Mouse (Mus musculus) adipocyte (in vitro differentiated cells): ENCODE data around the gene Dip2a.
A peak's percentile ranks its signal among the peaks of the same experiment; 100 is the strongest.

ENCODE experiments used
- DNase-seq: peaks from one replicate; pipeline ENCODE4 v3.0.0-alpha.2; 2016; ENCODE audit warnings: low spot score

The Dip2a gene

DNA sequence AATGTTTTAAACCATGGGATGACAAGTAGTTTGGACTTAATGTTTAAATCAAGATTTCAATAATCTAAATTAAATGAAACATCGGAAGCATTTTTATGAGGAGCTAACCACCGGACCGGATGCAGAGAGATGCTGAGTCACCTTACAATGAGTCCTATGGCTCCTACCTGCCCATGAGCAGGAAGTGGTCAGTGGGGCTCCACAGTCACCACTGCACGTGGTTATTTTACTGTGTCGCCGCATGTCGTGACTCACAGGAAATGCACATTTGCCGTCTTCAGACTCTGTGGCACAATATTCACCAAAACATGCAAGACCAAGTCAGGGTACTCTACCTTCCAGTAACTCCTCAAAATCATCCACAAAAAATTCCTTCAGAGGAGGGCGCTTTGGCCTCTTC lies 38.4 kb downstream of the Dip2a start:
- DNase-seq, result no peak

DNA sequence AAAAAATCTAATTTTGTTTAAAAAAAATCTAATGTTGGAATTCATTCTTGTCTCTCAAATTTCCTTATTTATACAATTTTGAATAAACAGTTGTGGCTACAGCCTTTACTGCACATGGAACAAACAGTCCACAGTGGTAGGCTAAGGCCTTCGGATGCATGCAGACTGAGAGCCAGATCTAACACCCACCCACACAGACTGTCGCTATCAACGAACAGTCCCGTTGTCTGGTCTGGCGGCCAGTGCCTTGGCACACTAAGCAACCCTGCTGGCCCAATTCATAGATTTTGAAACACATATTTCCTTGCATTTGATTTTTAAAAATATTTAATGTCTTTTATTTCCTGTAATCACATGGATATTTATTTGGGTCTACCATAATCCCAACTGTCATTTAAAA lies 45.0 kb downstream of the Dip2a start:
- no peak for DNase-seq

DNA sequence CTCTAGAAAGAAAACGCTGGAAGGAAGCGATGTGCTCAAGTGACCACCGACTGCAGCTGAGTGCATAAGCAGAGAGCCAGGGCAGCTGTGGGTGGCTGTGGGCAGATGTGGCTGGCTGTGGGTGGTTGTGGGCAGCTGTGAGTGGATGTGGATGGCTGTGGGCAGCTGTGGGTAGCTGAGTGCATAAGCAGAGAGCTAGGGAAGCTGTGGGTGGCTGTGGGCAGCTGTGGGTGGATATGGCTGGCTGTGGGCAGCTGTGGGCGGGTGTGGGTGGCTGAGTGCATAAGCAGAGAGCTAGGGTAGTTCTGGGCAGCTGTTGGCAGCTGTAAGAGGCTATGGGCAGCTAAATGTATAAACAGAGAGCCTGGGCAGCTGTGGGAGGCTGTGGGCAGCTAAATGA lies 51.9 kb downstream of the Dip2a start:
- DNase-seq, result no peak

DNA sequence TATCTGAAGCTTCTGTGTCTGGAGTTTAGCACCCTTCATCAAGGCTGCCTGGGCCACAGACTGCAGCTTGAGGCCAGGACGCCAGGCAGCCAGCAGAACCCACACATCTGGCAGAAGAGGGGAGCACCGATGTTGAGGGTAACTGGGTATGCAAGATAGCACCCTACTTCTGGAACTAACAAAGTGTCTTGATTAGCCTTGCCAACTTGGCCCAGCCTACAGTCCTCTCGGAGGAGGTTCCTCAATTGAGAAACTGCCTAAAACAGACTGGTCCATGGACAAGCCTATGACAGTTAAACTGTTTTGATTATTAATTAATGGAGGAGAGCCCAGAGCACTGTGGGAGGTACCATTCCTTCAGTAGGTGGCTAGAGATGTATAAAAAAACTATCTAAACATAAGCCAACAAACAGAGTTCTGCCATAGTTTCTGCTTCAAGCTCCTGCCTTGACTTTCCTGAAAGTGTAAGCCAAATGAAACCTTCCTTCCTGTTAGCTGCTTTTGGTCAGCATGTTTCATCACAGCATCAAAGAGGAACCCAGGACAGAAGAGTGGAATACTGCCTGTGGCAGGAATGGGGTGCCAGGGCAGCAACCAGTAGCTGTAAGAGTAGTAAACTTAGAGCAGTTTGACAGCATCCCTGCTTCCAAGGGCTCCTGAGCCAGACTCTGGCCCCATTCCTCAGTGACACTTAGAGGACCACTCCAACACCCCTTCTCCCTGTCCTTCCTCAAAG lies 55.0 kb downstream of the Dip2a start:
- DNase-seq, result no peak

DNA sequence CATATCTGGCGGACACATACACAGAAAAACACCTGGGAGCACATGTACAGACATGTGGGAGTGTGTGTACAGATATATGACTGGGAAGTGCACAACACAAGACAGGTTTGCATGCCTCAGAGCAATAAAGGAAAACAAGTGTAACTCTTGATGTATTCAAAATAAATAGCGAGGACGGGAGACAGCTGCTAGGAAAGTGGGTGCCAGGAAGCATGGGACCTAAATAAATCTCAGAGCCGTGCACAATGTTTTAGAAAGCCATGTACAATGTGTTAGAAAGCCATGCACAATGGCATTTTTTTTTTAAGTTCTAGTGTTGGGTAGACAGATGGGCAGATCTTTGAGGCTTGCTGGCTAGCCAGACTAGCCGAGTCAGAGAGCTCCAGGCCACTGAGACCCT lies 56.0 kb downstream of the Dip2a start:
- no peak for DNase-seq

DNA sequence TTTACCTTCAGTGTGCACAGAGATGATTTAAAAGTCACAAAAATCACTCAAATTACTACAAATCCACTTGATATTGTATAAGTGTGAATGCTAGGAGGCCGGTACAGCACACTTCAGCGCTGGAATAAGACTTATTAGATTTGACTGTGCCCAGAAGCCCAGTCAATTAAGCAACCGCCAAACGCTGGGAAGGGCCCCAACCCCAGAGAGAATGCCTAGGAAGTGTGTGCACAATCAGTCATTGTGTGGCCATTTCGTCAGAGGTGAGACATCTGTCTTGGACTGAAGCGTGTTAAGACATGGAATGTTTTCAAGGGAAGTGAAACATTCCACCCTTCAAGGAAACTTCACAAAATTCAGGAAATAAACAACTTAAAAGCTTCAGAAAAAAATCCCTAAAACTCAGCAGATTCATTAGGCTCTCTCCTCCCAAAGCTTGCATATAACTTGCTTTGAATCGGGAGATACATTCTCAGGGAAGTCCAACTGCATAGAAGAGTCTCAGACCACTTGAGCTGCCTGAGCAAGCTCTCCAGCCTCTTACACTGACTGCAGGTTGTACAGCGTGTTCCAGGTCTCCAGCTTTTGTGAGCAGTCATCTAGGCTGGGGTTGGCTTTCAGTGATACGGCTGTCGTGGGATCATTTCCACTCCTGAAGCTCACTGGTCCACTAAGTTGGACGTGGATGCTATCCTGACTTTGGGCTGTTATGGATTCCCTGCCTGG lies 56.7 kb downstream of the Dip2a start:
- no peak for DNase-seq

DNA sequence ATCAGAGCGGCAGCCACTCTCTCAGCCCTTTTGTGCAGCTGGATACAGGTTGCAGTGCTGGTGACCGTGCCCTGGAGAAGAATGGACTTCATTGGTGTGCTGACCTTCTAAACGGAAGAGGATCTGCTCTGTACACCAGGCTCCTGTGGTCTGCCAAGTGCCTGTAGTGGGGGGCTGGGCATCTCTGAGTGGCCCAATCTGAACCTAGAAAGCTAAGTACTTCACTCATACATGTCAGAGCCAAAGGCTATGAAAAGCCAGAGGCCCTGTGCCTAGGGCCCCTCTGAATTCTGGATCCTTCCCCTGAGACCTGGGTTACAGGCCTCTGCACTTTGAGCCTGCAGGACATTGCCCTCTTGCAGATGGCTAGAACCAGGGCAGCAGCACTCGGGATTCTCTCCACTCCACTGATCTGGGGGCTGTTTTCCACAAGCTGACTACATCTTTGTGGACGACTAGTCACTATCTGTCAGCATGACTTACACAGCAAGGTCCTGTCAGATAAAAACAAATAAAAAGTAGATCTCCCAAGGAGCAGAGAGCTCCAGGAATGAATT lies 66.5 kb downstream of the Dip2a start:
- DNase-seq, result no peak

DNA sequence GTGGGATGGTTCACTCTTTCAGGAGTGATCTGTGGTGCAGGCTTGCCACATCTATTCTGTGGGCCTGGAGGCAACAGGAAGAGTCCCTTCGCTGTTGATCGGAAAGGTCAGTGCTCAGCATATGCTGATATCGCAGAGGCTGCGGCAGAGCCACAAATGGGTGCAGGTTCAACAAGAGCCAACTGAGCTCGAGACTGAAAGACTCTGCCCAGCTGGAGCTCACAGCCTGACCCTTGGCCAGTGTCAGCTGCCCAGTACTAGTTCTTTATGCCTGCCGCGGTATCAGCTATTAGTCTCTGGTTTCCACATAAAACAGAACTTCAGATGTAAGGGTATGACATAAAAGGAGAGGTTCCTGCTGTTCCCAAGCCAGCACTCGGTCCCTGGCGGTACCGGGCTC lies 69.8 kb downstream of the Dip2a start:
- DNase-seq, result no peak

DNA sequence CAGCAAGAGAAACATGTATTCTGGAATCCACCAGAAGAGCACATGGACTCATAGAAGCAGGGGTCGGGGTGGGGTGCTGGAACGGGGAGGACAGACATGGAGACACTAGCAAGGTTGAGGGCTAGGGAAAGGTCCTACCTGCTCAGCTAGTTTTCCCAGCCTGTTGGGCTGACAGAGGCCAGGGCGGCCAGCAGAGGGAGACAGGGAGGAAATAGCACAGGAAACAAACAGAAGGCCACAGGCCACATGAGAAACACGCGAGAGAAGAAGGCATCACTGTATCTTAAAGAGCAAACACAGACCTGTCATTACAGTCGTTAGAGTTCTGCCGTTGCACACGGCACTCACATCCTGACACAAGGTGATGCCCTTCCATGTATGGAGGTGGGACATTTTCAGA lies 73.9 kb downstream of the Dip2a start:
- DNase-seq, result peak; percentile 25

DNA sequence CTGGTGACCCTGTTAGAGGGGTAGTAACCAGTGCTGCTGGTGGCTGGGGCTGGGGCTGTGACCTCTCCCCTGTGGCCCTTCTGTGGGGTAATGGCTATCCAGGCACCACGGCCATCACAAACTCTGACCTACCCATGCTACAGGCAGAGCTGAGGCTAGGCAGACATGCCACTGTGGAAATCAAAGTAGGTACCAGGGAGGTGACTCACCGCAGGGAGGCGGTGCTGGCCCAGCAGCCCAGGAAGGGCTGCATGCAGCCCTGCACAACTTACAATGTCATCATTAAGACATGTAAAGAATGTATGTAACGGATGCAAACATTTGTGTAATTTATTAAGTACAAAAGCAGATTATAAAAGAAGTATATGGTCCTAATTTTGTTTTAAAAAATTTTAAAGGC lies 82.7 kb downstream of the Dip2a start:
- no peak for DNase-seq

DNA sequence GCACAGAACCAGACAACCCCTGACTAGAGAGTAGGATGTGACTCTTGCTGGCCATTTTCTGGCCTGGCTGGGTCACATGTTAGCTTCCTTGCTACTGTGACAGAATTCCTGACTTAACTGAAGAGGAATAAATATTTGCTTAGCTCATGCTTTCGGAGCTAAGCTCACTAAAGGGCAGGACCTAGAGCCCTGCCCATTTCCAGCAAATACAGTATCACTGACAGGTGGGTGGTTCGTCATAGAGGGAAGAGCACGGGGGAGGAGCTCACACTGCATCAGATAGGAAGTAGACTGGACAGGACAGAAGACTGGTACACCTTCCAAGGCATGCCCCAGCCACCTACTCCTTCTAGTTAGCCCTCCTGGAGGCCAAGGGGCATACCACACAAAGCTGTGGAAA lies 83.6 kb downstream of the Dip2a start:
- no peak for DNase-seq

DNA sequence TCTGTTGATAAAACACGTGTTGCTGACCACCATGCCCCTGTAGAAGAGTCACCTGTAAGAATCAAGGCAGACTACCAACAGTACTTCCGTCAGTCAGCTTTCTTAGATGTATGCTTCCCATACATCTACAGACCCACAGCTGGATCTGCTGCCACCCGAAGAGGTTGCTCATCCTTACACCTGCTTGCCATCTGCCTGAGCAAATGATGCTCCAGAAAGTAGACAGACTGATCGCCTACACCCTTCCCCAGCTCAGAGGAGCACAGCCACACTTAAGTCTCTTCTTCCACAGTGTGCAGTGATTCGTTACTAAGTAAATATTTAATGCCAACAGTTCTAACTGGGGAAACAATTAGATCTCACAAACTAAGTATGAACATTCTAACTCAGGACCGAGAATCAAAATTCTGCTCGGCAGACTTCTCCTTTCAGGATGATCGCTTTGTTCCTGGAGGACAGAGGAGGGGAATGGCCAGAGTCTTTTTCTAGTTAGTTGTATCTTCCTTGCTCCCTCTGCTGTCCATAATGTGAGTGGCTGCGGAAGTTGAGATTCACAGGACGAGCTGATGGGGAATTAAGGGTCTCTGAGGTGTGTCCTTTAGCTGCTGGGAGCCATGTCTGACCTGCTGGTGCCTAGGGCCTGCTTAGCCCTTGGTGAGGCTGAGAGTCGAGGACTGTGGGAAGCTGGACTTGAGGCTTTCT lies 84.6 kb downstream of the Dip2a start:
- no peak for DNase-seq

DNA sequence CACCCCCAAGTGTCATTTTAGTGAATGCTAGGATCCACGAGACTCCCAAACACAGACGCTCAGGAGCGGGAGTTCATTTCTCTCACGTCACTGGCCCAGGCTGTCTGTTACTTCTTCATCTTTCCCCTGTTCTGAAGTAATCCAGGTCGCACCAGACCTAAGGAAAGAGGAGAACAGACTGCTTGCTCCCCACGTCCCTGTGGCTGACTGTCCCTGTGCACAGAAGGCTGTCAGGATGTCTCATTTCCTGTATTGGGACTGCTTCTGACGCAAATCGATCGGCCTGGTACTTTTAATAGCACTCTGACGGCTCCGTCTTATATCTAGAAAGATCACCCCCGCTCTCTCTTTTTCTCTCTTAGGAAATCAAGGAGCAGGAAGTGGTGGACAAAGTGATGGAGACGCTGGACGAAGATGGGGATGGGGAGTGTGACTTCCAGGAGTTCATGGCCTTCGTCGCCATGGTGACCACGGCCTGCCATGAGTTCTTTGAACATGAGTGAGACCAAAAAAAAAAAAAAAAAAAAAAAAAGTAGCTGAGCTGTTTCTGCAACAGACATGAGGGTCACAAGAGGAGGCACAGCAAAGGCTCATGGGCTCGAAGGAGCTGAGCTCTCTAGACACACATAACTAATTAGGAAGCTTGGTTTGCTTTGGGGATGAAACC lies 85.4 kb downstream of the Dip2a start:
- DNase-seq, result no peak

DNA sequence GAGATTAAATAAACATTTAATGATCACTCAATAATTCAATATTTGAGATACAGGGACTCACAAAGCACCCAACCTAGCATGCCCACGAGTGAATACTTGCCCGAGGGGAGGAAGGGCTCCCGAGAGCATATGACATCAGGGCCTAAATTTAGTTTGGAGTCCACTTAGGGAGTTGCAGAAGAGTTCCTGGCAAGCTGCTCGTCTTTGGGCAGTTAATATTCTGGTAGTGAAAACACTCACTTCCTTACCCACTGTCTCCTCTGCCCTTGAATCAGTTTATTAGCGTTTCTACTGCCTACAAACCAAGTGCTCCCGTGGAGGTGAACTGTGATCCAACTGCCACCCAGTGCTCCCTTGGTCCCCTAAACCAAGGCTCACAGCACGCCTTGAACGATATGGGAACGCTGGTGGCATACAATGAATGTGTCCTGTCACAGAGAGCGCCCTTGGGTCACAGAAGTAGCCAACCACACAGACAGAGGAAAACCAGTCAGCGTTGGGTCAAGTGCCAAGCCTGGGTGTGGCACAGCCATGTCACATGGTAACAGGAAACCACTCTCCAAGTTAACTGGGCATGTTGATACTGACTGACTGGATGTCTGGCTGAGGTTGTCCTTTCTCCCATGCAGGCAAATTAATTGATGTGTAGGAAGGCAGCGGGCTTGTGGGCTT lies 87.2 kb downstream of the Dip2a start:
- DNase-seq, result peak; percentile 72

DNA sequence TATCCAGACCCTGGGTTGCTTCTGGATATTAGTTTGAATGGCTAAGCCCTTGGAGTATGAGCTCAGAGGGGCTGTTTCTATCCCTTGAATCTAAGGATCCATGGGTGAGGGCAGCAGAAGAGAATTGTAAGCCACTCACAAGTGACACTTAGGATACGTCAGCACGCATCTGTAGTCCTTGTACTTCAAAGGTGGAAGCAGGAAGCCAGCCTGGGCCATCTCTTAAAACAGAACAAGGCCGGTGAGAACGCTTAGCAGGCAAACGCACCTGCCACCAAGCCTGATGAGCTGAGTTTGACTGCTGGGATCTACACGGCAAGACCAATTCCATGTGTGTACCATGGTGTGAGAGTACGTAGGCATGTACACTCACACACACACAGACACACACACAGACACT lies 87.9 kb downstream of the Dip2a start:
- DNase-seq, result no peak

DNA sequence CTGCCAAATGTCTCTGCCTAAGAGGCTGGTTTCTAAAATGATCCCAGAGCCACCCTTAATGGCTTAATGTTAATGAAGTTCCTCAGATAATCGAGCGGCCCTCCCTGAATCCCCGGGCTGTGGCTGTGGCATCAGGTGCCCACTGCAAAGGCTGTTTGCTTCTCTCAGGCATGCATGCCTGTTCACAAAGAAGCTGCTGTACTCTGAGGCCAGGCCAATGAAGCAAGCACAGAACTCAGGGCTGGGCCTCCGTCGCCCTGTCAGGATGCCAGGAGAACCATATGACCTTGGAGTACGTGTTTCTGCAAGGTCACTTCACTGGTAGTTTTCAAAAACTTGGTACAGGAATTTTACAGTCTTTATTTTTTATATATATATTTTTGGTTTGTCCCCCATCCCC lies 89.5 kb downstream of the Dip2a start:
- DNase-seq, result no peak

DNA sequence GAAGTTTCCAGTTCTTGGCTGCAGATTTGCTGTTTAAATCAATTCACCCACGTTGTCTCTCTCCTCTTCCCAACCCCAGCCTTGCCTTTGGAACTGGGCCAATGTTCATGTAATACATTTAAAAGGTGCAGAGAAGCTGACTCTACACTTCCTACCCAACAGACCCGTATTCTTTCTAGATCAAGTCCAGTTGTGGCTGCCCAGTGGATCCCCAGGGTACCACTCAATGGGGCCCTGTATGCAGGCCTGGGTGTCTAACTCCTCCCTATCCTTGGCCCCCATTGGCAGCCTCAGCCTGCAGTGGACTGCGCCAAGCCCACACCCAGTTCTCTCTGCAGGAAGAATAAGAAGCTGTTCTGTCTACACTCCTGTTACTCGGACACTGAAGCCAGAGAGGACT lies 91.6 kb downstream of the Dip2a start, which contains the start of gene S100b:
Gene S100b, plus strand, starts transcription at position 318 of the 400 bp plus-strand sequence.
- peak; percentile 70 for DNase-seq

DNA sequence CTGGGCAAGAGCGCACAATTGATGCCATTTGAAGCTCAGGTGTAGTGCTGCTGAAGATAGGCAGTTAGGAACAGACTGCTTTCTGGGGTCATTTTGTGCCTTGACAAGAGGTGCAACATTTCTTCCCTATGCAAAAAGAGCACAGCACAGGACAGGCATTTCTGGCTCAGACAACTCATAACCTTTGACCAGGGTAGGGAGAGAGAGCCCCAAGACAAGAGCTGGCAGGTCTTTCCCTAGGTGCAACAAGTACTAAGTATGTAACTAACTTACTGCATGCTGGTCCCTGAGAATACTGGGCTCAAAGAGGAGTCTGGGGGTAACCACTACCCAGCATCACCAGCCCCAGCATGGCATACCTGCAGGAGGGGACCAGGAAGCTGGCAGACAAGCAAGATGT lies 92.0 kb downstream of the Dip2a start:
- DNase-seq, result peak; percentile 24

DNA sequence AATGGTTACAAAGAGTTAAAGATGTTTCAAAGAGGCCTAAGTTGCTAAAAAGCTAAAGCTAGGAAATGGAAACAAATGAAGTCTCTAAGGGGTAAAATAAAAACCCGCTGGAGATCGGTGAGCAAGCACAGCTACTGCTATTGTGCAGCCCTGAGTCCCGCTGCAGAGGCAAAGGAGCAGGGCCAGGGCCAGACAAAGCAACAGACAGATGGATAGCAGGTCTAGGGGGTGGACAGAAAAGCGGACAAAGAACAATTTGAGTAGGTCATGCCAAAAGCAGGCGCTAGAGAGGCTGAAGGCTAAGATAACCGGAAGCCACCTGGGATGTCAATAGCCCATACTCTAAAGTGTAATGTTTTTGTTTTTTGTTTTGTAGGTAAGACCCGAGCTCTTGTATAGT lies 94.2 kb downstream of the Dip2a start:
- no peak for DNase-seq

DNA sequence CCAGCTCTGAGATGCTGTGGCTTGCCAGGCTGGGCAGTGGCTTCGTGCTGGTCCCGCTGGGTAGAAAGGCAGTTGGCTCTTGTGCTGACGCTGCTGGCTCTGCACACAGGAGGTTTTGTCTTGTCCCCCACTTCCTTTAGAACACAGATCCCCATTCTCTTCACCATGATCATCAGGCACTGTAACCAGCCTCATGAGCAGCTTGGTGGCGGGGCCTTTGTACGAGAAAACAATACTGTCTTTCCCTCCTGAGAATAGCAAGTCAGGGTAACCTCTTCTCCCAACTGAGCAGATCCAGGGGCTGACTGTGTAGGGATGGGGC lies 96.5 kb downstream of the Dip2a start:
- no peak for DNase-seq

DNA sequence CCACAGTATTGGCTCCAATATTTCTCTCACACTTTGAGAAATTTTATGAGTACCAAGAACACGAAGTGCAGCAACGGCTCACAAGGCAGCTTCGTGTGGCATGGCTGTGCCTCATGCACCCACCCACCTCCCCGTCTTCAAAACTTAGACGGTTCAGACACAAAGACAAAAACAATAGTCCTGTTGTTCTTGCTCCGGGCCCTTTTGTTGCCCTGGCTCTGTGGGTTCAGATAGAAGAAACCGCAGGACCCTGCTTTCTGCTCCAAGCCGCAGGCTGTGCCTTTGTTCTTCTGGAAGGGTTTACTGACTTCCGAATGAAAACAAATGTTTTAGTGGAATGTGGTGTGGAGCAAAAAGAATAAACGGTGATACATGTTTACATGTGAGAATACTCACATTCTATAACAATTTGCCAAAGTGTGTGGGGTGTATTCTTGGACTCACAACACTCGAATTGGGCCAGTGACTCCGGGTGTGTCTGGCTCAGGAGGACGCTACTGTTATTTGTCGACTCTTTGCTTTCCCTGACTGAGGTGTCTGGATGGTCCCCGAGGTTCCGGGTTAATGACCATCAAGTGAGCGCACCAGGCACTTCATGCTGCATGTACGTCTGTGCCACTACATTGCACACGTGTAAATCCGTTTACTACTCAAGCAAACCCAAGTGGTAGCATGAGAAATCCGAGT lies 97.0 kb downstream of the Dip2a start:
- no peak for DNase-seq
